Mouse (Mus musculus): Measurements from ENCODE around the gene Zfand3.

DNA sequence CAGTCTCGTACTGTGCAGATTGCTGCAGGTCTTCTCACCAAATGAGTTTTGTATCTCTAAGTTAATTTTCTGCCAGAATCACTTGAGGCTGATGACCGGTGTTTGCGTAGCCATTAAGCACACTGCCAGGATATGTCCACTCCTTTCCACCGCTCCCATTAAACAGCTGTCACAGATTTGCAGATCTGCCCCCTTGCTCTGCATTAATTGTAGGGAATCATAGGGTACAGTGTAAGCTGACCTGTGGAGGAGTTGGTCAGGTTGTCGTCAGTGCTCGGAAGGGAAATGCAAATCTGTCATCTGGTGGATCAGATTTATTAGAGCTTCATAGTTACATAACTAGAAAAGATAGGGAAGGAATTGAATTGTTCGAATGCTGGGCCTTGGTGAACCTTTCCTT is 106.1 kb downstream of the Zfand3 start:
- TF ChIP-seq POLR2A (IDR thresholded peaks at IDR 0.05; ENCODE audit: low read depth, low read length) = no peak
- no peak for TF ChIP-seq CTCF (conservative IDR thresholded peaks at IDR 0.05; ENCODE audit: insufficient read depth, insufficient read length, low read depth, low read length)

Data from kidney, adult 2 months (tissue).